Mouse (Mus musculus): ENCODE data around the gene Med19.

- TF ChIP-seq HCFC1 (IDR thresholded peaks at IDR 0.05; ENCODE audit: borderline replicate concordance, insufficient read depth, low read length) (no peak), ZC3H11A (IDR thresholded peaks at IDR 0.05; ENCODE audit: borderline replicate concordance, low read depth, low read length) (no peak), MAFK (IDR thresholded peaks at IDR 0.05; ENCODE audit: insufficient read depth, low read depth, low read length) (no peak)
Measured at GRCm38 (mm10) chr2:84655864-84656263, 22.3 kb upstream of the Med19 start.
